Mouse (Mus musculus): ENCODE data around the gene Epb41l1.

DNA sequence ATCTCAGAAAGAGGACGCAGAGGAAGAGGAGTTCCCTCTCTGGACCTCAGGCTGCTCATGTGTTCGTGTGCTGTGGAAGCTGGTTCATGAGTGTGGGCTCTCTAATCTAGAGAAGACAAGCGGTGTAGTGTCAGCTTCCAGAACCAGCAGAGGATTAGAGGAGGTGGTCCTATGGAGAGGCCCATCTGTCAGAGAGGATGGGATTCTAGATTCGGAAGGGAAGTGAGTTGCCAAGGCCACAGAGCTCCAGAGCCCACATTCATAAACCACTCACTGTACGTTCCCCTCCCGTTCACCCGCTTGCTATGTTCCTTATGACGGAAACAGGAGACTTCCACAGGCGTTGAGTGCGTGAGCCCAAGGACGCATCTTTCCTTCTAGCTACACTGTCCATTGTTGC lies 16.9 kb downstream of the Epb41l1 start:
- no peak for TF ChIP-seq CTCF (IDR thresholded peaks at IDR 0.05; ENCODE audit: extremely low read depth, insufficient read length, insufficient replicate concordance, low read depth, low read length)
- no peak for TF ChIP-seq POLR2A (IDR thresholded peaks at IDR 0.05; ENCODE audit: low read depth, low read length)

All from small intestine, adult 2 months (tissue).